Mouse (Mus musculus): ENCODE results near the gene Zfand2b. TPM values are rescaled to one million over a fixed set of nuclear protein-coding genes. Genes with fewer than 3 reads are reported as not detected.
A peak's percentile ranks its signal among the peaks of the same experiment; 100 is the strongest.

Zfand2b gene
- total RNA-seq (2021): 10 to 100 TPM; 30.2 to 35.1 TPM
- long read RNA-seq, experiment 1, transcript Zfand2b-204 (10 exons, 1,206 nt): major isoform, 21 of 49 reads
- long read RNA-seq, experiment 1, partial matches to known transcripts: 9 of 49 reads
- long read RNA-seq, experiment 1, other reads (novel, unspliced or antisense): 15 of 49 reads
- long read RNA-seq, experiment 2, transcript Zfand2b-204 (10 exons, 1,206 nt): major isoform, 11 of 25 reads
- long read RNA-seq, experiment 2, partial matches to known transcripts: 2 of 25 reads
- long read RNA-seq, experiment 2, other reads (novel, unspliced or antisense): 12 of 25 reads

GRCm38 (mm10) chr1:75168472-75169464 is at the start of gene Zfand2b:
Gene Zfand2b (plus strand): TSS chr1:75168646.
- peak; percentile 99 for DNase-seq

DNA sequence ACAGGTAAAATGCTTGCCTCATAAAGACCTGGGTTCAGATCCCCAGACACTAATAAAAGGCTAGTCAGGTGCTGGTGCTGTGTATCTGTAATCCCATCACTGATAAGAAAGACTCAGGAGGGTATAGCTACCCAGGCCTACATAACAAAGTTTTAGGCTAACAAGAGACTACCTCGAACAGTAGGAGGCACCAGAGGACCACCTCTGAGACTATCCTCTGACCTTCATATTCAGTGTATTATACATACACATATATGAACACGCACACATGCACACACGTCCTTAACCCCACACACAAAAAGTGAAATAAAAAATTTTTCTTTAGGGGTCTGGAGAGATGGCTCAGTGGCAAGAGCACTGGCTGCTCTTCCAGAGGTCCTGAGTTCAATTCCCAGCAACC is 46.2 kb upstream of the Zfand2b start:
- DNase-seq: no peak

DNA sequence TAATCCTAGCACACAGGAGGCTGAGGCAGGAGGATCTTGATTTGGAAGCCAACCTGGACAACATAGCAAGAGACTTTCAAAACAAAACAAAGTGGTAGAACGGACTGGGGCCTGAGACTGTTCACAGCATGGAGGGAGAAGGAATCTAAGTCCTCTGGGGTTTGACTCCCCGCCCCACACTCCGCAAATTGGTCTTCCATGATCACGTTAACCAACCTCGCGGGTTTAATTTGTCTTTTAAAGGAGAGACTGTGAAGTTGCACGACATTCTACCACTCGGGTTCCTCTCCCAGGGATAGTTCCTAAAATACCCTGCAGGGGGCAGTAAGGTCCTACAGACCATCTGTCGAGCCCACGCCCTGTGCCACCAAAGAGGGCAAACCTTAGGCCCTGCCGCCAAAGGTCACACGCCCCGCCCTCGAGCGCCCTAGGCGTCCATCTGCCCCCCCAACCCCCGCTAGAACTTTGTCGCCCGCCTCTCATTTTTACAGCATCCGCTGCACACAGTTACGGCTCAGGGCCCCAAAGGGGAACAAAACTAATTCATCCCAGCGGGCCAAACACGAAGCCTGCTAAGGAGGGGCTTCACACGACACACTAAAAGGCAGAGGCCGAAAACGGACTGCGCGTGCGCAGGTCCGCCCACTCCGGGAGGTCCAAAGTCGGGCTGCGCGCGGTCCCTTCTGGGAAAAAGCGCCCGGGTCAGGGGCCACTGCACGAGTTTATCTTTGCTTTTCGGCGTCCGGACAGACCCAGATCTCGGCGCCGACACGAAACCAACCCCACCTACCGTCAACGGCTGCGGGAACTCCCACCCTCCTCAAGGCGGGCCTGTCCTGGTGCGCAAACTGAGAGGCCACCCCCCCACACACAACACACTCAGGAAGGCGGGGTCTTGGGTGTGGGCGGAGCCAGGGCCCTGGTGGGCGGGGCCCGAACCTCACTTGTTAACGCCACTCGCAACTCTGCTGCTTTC is 43.8 kb upstream of the Zfand2b start, which contains the start of gene Nhej1:
TSS of gene Nhej1 (minus strand) at position 855 of the 976 bp plus-strand sequence.
- DNase-seq: peak; percentile 92 to 96

DNA sequence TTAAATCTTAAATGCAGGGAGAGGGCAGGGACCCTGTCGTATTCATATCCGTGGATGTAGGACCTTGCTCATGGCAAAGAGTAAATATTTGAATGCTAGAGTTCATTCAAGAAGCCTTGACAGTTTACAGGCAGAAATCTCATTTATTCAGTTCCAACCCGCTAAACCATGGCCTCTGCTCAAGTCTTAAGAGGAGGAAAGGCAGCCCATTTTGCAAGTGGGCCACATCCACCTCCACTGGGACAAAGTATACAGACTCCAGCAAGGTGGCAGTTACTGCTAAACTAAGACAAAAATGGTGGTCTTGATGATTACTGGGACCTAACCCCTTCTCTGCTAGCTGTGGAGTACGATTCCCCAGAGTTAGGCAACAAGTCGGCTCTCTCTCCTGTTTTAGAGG is 43.0 kb upstream of the Zfand2b start:
- no peak for DNase-seq

DNA sequence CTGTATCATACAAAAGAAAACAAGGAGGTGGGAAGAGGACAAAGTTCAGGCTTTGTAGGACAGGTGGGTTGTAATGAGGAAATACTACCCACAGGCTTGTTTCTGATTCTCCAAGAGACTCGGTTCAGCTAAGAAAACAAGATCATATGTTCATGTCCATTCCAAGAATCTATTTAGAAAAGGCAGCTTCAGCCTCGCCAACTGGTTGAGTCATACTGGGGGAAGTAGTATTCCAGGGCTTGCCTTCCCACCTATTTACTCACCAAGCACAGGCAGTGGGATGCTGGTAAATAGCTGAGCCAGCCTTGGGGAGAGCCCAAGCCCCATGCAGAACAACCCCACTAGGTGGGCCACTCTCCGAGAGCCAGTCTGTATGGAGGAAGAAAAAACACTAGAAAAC is 39.8 kb upstream of the Zfand2b start:
- DNase-seq: no peak

- no peak for DNase-seq
These were observed 34.8 kb upstream of the Zfand2b start, which contains the start of gene Slc23a3 for GRCm38 (mm10) chr1:75133421-75134207. Gene Slc23a3 (minus strand): TSS chr1:75133890.

DNA sequence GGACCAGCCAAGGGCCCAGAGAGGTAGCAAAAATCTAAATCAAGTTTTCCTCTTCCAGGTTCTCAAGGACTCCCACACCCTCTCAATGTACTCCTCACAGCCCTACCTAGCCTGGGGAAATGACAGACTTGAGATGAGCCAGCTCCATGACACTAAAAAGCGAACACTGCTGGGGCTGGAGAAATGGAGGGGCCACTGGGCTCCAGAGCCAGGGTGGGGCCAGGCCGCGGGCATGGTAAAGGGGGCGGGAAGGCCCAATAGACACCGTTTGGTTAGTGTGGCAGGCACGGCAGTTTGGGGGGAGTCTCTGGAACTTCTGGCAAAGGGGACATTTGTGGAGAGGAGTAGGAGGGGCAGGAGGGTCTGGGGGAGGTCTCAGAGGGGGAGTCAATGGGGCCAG is 32.2 kb upstream of the Zfand2b start:
- no peak for DNase-seq

GRCm38 (mm10) chr1:75136730-75137129 is 31.7 kb upstream of the Zfand2b start:
- no peak for DNase-seq

DNA sequence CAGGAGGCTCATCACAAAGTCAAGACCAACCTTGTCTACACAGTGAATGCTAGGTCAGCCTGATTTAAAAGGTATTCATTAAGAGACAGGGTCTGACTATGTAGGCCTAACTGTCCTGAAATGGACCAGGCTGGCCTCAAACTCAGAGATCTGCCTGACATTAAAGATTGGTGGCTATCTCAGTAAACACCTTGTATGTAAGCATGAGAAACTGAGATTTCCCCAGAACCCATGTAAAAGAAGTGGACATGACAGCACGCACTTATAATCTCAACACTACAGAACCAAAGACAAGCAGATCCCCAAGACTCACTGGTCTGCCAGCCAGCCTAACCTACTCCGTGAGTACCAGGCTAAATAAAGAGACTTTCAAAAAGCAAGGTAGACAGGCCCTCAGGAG is 30.0 kb upstream of the Zfand2b start:
- no peak for DNase-seq

GRCm38 (mm10) chr1:75140601-75141190 is 27.8 kb upstream of the Zfand2b start:
- peak in 1 of 2 experiments; percentile 10 for DNase-seq

GRCm38 (mm10) chr1:75141486-75142190 is 26.8 kb upstream of the Zfand2b start:
- peak; percentile 78 to 83 for DNase-seq

- peak; percentile 97 to 98 for DNase-seq
These were observed 25.9 kb upstream of the Zfand2b start, which contains the start of the genes Cnppd1 and Retreg2 for GRCm38 (mm10) chr1:75142301-75143261. Gene Cnppd1 (minus strand): TSS chr1:75142711. Gene Retreg2 (plus strand): TSS chr1:75142778.

DNA sequence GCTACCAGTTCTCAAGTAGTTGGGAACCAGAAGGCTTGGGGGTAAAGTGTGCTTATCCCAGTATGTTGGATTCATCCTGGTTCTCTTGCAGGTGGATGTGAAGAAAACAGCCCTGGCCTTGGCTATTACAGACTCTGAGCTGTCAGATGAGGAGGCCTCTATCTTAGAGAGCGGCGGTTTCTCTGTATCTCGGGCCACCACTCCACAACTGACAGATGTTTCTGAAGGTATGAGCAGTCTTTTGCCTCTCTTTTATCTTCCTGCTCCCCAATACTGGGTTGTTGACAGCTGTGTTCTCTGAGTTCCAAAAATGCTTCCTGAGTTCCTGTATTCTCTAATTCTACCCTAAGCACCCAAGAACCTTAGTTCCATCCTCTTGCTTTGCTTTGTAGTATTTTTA is 22.9 kb upstream of the Zfand2b start:
- no peak for DNase-seq

DNA sequence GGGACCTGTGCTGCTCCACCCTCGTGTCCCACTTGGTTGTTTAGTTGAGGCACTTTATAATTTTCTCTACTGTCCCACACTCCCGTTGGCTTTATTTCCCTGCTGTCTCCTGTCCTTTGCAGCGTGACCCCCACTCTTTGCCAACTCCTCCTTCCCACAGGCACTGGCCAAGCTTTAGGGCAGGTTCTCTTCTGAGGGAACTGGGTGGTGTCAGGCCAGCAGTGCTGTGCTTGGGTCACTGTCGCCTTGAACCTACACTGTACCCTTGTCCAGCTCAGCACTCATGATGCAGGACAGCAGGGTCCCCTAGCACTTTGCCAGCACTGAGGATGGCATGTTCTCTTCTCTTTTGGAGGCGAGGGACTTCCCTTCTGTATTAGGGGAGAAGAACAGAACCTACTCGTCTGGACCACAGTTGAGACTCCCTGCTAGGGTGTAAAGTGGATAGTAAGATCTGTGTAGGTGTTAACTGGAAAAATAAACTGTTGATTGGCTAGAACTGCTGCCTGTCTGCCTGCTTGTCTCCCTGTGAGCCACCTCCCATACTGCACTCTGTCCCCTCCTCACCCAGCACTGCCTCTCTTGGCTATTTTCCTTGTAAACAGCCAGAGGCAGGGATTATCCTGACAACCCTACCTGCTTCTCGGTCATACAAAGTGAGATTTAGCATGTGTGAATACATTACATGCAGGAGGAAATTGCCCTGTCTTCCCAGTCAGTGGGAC is 20.9 kb upstream of the Zfand2b start:
- DNase-seq: no peak

- no peak for DNase-seq
These were observed 19.7 kb upstream of the Zfand2b start for GRCm38 (mm10) chr1:75148727-75149126.

DNA sequence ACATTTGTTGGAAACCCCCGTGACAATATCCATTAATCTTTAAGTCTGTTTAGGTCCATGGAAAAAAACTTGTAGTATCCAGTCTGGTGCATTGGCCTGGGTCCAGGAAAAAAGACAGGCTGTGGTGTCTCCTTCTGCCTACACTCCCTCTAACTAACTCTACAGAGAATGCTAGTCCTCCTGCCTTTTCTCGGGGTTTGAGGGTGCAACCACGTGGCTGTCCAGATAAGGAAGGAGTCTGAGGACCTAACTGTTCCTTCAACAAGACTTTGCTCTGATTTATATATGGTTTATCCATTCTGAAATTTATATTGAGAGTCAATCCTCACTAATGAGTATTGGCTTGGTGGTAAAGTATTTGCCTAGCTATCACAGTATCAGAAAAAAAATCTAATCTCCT is 12.6 kb upstream of the Zfand2b start:
- no peak for DNase-seq

DNA sequence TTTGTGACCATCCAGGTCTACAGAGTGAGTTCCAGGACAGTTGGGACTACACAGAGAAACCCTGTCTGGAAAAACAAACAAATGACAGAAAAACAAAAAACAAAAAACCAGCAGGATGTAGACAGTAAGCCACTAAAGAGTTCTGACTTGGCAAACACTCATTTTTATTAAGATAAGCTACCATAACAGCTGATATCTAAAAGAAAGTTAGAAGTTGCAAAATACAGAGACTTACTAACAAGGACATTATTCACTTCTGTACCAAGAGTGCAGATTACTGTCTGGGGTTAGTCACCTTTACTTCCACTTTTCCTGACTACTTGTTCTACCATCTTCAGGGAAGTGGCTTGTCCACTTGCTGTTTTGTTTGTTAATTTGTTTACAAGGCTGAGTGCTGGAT is 9.5 kb upstream of the Zfand2b start:
- no peak for DNase-seq

Measured in adrenal gland, postnatal 36 days (tissue).